Mouse (Mus musculus): Measurements from ENCODE around the gene Snx21. TPM values are rescaled to one million over a fixed set of nuclear protein-coding genes. Genes with fewer than 3 reads are reported as not detected.

Gene Snx21
- polyA plus RNA-seq, 1 experiment from 2014 or later: 11.6 TPM

- Histone ChIP-seq H3K9me3 (ENCODE audit: control insufficient read depth, low read length) (no peaks in the 10 kb centered on the region), H3K4me2 (replicated peaks; ENCODE audit: low read depth, low read length) (no peak overlapping the region), H3K27me3 (ENCODE audit: control insufficient read depth, insufficient read depth, low read length) (no peaks in the 10 kb centered on the region), H3K4me3 (ENCODE audit: low read depth, low read length) (no peak overlapping the region), H3K9ac (ENCODE audit: low read depth, low read length) (no peak overlapping the region), H3K27ac (ENCODE audit: low read depth, low read length) (no peak overlapping the region), H3K36me3 (ENCODE audit: control insufficient read depth, insufficient read depth, low read length) (no peaks in the 10 kb centered on the region), H3K4me1 (replicated peaks; ENCODE audit: control insufficient read depth, insufficient read depth, low read length) (0 out of 2 replicates have a peak, but pooled peaks cover 2% of the 10 kb centered on the region)
- ATAC-seq (ENCODE audit: low FRiP score): no peak
- 85% methylated on average over 3 of the region's 3 CpGs for WGBS
- DNase-seq (ENCODE audit: low spot score): no peak
Observed at GRCm38 (mm10) chr2:164765841-164766240, 19.8 kb upstream of the Snx21 start.

- 94% methylated on average over 15 of the region's 15 CpGs for WGBS
- Histone ChIP-seq H3K4me2 (replicated peaks; ENCODE audit: low read depth, low read length) (no peak overlapping the region), H3K27ac (ENCODE audit: low read depth, low read length) (no peak overlapping the region), H3K9me3 (ENCODE audit: control insufficient read depth, low read length) (no peaks in the 10 kb centered on the region), H3K4me1 (replicated peaks; ENCODE audit: control insufficient read depth, insufficient read depth, low read length) (peaks cover 3% of the 10 kb centered on the region; the same call in 1 of the 2 replicates), H3K9ac (ENCODE audit: low read depth, low read length) (no peak overlapping the region), H3K36me3 (ENCODE audit: control insufficient read depth, insufficient read depth, low read length) (0 out of 2 replicates have a peak, but pooled peaks cover 3% of the 10 kb centered on the region), H3K4me3 (ENCODE audit: low read depth, low read length) (no peak overlapping the region), H3K27me3 (ENCODE audit: control insufficient read depth, insufficient read depth, low read length) (no peaks in the 10 kb centered on the region)
- no peak for ATAC-seq (ENCODE audit: low FRiP score)
- DNase-seq (ENCODE audit: low spot score): no peak
Observed at GRCm38 (mm10) chr2:164767812-164768540, 17.6 kb upstream of the Snx21 start.

GRCm38 (mm10) chr2:164769258-164770037 is 16.2 kb upstream of the Snx21 start, which contains the start of gene Ube2c:
Gene Ube2c (plus strand): TSS chr2:164769898.
- ATAC-seq (ENCODE audit: low FRiP score) (peak; percentile 99), DNase-seq (ENCODE audit: low spot score) (peak; percentile 97)
- peak within 1 kb of the TSS; percentile 91 for H3K9ac ChIP-seq (ENCODE audit: low read depth, low read length)
- H3K4me3 ChIP-seq (ENCODE audit: low read depth, low read length): peak within 1 kb of the TSS; percentile 83
- 3% methylated on average over 53 of the region's 53 CpGs for WGBS
- peaks cover 3% of the 10 kb centered on the region; the same call in 1 of the 2 replicates for H3K4me1 ChIP-seq (replicated peaks; ENCODE audit: control insufficient read depth, insufficient read depth, low read length)
- H3K9me3 ChIP-seq (ENCODE audit: control insufficient read depth, low read length): no peaks in the 10 kb centered on the region
- peak within 1 kb of the TSS; percentile 85 for H3K4me2 ChIP-seq (replicated peaks; ENCODE audit: low read depth, low read length)
- 0 out of 2 replicates have a peak, but pooled peaks cover 3% of the 10 kb centered on the region for H3K36me3 ChIP-seq (ENCODE audit: control insufficient read depth, insufficient read depth, low read length)
- H3K27ac ChIP-seq (ENCODE audit: low read depth, low read length): peak within 1 kb of the TSS; percentile 25; the same call in 1 of the 2 replicates
- H3K27me3 ChIP-seq (ENCODE audit: control insufficient read depth, insufficient read depth, low read length): no peaks in the 10 kb centered on the region

GRCm38 (mm10) chr2:164770279-164770678 is 15.3 kb upstream of the Snx21 start:
- Histone ChIP-seq H3K36me3 (ENCODE audit: control insufficient read depth, insufficient read depth, low read length) (0 out of 2 replicates have a peak, but pooled peaks cover 3% of the 10 kb centered on the region), H3K9me3 (ENCODE audit: control insufficient read depth, low read length) (no peaks in the 10 kb centered on the region), H3K27me3 (ENCODE audit: control insufficient read depth, insufficient read depth, low read length) (no peaks in the 10 kb centered on the region), H3K27ac (ENCODE audit: low read depth, low read length) (peak overlapping the region; percentile 25; the same call in 1 of the 2 replicates), H3K4me3 (ENCODE audit: low read depth, low read length) (peak overlapping the region; percentile 83), H3K4me2 (replicated peaks; ENCODE audit: low read depth, low read length) (peak overlapping the region; percentile 85), H3K4me1 (replicated peaks; ENCODE audit: control insufficient read depth, insufficient read depth, low read length) (peaks cover 3% of the 10 kb centered on the region; the same call in 1 of the 2 replicates), H3K9ac (ENCODE audit: low read depth, low read length) (peak overlapping the region; percentile 91)
- DNase-seq (ENCODE audit: low spot score) (peak; percentile 20), ATAC-seq (ENCODE audit: low FRiP score) (no peak; the same call in 1 of the 2 replicates)
- WGBS: 5% methylated on average over 15 of the region's 15 CpGs

- peaks cover 3% of the 10 kb centered on the region; the same call in 1 of the 2 replicates for H3K4me1 ChIP-seq (replicated peaks; ENCODE audit: control insufficient read depth, insufficient read depth, low read length)
- H3K27me3 ChIP-seq (ENCODE audit: control insufficient read depth, insufficient read depth, low read length): no peaks in the 10 kb centered on the region
- 0 out of 2 replicates have a peak, but pooled peaks cover 3% of the 10 kb centered on the region for H3K36me3 ChIP-seq (ENCODE audit: control insufficient read depth, insufficient read depth, low read length)
- DNase-seq (ENCODE audit: low spot score) (no peak), ATAC-seq (ENCODE audit: low FRiP score) (no peak)
- H3K9me3 ChIP-seq (ENCODE audit: control insufficient read depth, low read length): no peaks in the 10 kb centered on the region
- peak overlapping the region; percentile 83 for H3K4me3 ChIP-seq (ENCODE audit: low read depth, low read length)
- peak overlapping the region; percentile 91 for H3K9ac ChIP-seq (ENCODE audit: low read depth, low read length)
- 87% methylated on average over 8 of the region's 8 CpGs for WGBS
- H3K27ac ChIP-seq (ENCODE audit: low read depth, low read length): no peak overlapping the region
- peak overlapping the region; percentile 85 for H3K4me2 ChIP-seq (replicated peaks; ENCODE audit: low read depth, low read length)
Observed at GRCm38 (mm10) chr2:164771123-164771522, 14.5 kb upstream of the Snx21 start.

- DNase-seq (ENCODE audit: low spot score): no peak
- 81% methylated on average over 14 of the region's 14 CpGs for WGBS
- Histone ChIP-seq H3K36me3 (ENCODE audit: control insufficient read depth, insufficient read depth, low read length) (0 out of 2 replicates have a peak, but pooled peaks cover 3% of the 10 kb centered on the region), H3K9me3 (ENCODE audit: control insufficient read depth, low read length) (no peaks in the 10 kb centered on the region), H3K4me3 (ENCODE audit: low read depth, low read length) (no peak overlapping the region), H3K27ac (ENCODE audit: low read depth, low read length) (no peak overlapping the region), H3K4me2 (replicated peaks; ENCODE audit: low read depth, low read length) (no peak overlapping the region), H3K9ac (ENCODE audit: low read depth, low read length) (no peak overlapping the region), H3K27me3 (ENCODE audit: control insufficient read depth, insufficient read depth, low read length) (no peaks in the 10 kb centered on the region), H3K4me1 (replicated peaks; ENCODE audit: control insufficient read depth, insufficient read depth, low read length) (peaks cover 3% of the 10 kb centered on the region; the same call in 1 of the 2 replicates)
- no peak for ATAC-seq (ENCODE audit: low FRiP score)
Observed at GRCm38 (mm10) chr2:164773229-164773988, 12.2 kb upstream of the Snx21 start.

- Histone ChIP-seq H3K4me2 (replicated peaks; ENCODE audit: low read depth, low read length) (no peak overlapping the region), H3K27me3 (ENCODE audit: control insufficient read depth, insufficient read depth, low read length) (no peaks in the 10 kb centered on the region), H3K4me1 (replicated peaks; ENCODE audit: control insufficient read depth, insufficient read depth, low read length) (peaks cover 3% of the 10 kb centered on the region; the same call in 1 of the 2 replicates), H3K27ac (ENCODE audit: low read depth, low read length) (no peak overlapping the region), H3K36me3 (ENCODE audit: control insufficient read depth, insufficient read depth, low read length) (0 out of 2 replicates have a peak, but pooled peaks cover 3% of the 10 kb centered on the region), H3K4me3 (ENCODE audit: low read depth, low read length) (no peak overlapping the region), H3K9ac (ENCODE audit: low read depth, low read length) (no peak overlapping the region), H3K9me3 (ENCODE audit: control insufficient read depth, low read length) (no peaks in the 10 kb centered on the region)
- ATAC-seq (ENCODE audit: low FRiP score) (no peak), DNase-seq (ENCODE audit: low spot score) (no peak)
- 89% methylated on average over 5 of the region's 5 CpGs for WGBS
Observed at GRCm38 (mm10) chr2:164773989-164774364, 11.6 kb upstream of the Snx21 start.

- Histone ChIP-seq H3K9me3 (ENCODE audit: control insufficient read depth, low read length) (no peaks in the 10 kb centered on the region), H3K4me3 (ENCODE audit: low read depth, low read length) (no peak overlapping the region), H3K4me2 (replicated peaks; ENCODE audit: low read depth, low read length) (no peak overlapping the region), H3K9ac (ENCODE audit: low read depth, low read length) (no peak overlapping the region), H3K36me3 (ENCODE audit: control insufficient read depth, insufficient read depth, low read length) (0 out of 2 replicates have a peak, but pooled peaks cover 3% of the 10 kb centered on the region), H3K27me3 (ENCODE audit: control insufficient read depth, insufficient read depth, low read length) (no peaks in the 10 kb centered on the region), H3K4me1 (replicated peaks; ENCODE audit: control insufficient read depth, insufficient read depth, low read length) (no peaks in the 10 kb centered on the region; the same call in 1 of the 2 replicates), H3K27ac (ENCODE audit: low read depth, low read length) (no peak overlapping the region)
- 84% methylated on average over 6 of the region's 6 CpGs for WGBS
- no peak for ATAC-seq (ENCODE audit: low FRiP score)
- DNase-seq (ENCODE audit: low spot score): no peak
Observed at GRCm38 (mm10) chr2:164776130-164776529, 9.5 kb upstream of the Snx21 start.
